Mouse (Mus musculus): ENCODE measurements around the gene Btbd17.

DNA sequence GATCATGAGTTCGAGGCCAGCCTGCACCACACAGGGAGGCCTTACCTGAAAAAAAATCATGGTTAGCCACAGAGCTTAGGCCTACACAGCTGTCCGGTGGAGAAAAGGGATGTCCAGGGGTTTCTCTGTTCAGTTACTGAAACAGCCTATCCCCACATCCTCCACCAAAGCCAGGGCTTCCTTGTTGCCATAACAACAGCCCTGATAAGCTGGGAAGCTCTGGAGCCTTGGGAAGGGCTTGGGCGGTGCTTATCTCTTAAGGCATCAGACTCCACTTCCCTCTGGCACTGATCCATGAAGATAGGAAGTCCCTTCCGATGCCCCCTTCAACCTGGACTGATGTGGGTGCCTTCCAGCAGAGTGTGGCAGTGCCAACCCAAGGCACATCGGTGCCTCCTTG is 37.4 kb upstream of the Btbd17 start:
- TF ChIP-seq CTCF (IDR thresholded peaks at IDR 0.05; ENCODE audit: control insufficient read depth, insufficient read depth, insufficient read length) (no peak), CEBPB (IDR thresholded peaks at IDR 0.05; ENCODE audit: low read depth) (no peak), MAX (IDR thresholded peaks at IDR 0.05) (no peak), FOSL1 (IDR thresholded peaks at IDR 0.05; ENCODE audit: insufficient read depth, low read length, poor library complexity, severe bottlenecking) (no peak), MYOG (IDR thresholded peaks at IDR 0.05; ENCODE audit: control insufficient read depth, extremely low read depth, insufficient read length) (no peak)
